Mouse (Mus musculus) lung, postnatal 14 days (tissue): Measurements from ENCODE around the gene Hmgcll1.

Experiments used
- DNase-seq: peaks from one replicate; pipeline ENCODE4 v3.0.0; 2021

Hmgcll1 gene

DNA sequence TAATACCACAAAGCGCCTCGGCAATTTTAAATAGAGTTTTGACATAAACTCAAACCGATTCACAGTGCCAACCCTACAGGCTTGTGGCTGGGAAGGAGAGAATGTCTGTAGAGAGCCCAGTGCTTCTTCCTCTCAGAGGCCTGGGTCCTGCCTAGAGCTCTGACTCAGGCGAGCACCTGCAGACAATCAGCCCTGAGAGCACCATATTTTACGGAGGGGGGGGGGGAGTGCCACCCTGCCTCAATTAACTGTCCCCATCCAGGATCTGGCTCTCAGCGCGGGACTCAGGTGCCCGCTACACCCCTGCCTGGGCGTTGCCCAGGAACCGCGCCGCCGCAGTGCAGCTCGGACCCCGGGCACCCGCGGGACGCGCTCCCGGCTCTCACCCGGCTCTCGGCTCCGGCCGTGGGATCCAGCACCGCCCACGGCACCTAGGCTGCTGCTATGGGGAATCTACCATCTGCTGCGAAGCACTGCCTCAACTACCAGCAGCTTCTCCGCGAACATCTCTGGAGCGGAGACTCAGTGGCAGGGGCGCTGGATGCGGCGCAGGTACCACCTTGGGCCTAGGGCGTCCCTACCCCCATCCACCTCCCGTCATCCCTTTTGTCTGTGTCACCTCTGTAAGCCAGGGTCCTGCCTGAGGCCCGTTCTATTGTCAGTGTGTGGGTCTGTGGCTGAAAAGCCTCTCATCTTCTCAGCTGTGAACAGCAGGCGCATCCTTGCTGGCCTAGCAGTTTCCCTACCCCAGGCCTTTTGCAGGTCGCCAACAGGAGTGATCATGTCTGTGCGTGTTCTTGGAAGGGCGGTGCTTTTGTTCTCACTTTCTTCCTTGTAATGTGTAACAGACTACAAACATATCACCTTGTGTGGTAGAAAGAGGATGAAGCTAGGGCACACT is at the start of gene Hmgcll1:
Gene Hmgcll1, plus strand, starts transcription at position 225 of the 901 bp plus-strand sequence.
- DNase-seq = no peak

DNA sequence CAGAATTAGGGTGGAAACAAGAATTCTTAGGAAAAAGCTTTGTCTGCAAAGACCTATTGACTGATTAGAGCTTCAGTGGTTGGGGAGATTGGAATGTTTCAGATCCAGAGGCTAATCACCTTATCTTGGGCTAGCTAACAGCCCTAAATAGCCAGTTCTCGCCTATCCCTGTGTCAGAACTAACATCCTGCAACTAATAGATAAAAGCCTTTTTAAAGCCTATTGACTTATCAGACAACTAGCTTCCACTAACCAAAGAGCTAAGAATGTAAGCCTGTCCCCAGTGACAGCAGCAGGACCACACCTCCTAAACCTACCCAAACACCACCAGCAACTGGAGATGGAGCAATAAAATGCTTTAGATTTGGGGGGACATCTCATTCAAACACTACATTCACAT is 34.6 kb upstream of the Hmgcll1 start:
- no peak for DNase-seq

DNA sequence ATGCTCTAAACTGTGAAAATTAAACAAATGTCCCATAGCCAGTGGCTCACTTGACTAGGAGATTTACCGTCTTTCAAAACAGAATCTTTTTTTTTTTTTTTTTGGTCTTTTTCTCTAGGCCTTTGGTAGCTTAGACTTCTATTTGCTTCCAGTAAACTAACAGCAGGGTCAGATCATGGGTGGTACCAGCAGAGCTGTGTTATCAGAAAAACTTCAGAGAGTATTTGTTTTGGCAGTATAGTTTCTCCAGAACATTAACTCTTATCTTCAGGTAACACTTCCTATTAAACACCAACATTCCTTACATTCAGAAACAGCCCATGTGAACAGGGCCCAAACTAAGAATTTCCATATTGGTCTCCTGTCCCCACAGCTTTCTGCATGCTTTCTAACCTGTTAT is 33.5 kb upstream of the Hmgcll1 start:
- DNase-seq = no peak

DNA sequence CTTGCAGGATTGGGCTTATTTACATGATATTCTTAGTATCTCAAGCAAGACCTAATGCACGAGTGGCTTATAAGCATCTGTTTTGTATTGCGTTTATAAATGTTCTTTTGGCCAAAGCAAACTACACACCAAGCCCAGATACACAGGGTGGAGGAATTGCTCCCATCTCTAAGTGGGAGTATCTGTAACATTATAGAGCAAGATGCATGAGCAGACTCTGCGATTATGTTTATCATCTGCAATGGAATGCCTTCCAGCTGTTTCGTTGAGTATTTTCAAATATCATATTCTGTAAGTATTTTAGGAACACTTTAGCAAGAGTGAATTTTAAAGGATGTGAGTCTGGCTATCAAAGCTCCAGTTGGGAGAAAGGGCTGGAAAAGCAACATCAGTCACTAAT is 25.2 kb upstream of the Hmgcll1 start:
- DNase-seq = no peak

DNA sequence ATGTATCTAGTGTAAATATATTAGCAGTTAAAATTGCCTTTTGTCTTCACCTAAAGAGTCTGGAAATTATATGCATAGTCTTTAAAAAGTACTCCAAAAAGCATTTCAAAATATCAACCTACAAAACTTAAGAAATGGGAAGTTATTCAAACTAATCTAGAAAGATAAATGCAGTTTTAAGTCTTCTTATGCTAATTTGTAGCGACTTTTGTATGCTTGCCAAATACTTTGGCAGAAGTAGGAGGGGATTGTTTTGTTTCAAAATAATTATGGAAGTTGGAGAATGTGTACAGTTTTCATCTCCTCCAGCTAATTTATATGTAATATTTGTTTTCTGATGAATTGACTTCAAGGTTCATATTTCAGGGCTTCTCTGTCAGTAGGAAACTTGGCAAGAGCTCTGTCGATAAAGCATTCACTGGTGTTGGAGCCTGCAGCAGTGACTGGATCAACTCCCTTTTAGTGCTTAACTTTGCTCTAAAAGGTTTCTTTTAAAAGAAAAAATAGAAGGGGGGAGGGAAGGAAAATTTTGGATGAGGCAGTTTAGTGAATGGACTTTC is 15.8 kb upstream of the Hmgcll1 start:
- DNase-seq = no peak

DNA sequence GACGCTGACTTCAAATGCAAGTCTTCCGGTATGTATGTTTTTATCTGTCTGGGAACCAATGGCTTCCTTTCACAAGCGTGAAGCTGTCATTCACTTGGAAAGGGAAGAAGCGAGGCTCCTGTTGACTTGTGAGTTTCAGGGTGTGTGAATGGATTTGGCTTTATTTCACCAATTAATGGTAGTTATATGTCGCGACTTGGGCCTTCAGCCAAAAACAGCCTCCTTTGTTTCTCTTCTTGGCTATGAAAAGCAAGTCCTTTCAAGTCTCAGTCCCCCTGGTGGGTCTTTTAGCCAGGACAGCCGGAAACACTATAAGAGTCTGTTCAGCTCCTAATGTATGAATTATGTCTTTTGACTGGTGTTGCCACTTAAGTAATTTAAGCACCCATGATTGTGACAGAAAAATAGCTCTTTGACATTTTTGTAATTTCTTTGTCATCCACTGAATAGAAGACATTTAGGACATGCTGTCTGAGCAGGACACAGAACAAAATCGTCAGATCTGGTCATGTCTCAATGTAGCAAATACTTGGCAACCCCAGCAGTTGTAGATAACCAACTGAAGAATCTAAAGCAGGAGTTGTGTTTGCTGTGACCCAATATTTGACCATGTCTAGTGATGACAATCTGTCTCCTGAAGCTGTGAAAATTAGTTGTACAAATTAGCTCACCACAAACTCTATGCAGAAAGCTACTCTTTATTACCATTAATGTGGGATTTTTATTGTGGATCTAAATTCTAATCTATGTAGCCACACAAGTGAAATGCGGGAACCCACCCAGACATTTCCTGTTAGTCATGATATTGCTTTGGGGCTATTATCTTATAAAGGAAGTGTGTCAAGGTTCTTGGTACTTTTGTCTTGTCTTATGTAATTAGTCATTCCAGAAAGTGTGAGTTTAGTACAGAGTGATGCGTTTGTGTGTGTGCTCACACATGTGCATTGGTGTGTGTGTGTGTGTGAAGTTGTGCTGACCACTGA is 13.5 kb upstream of the Hmgcll1 start:
- no peak for DNase-seq

DNA sequence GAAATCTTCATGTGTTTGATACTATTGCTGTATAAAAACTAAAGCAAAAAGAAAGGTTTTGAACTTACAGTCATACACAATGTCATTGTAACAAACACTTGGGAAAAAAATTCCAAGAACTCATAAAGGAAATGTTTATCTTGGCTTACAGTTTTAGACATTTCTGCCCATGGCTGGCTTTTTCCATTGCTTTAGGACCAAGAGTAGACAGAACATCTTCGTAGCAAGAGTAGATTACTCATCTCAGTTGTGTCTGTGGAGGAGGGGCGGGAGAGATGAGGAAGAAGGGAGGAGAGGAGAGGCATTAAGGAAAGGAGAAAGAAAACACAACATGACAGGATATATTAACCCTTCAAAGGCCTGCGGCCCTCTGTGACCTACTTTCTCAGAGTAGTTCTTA is 11.6 kb upstream of the Hmgcll1 start:
- no peak for DNase-seq

DNA sequence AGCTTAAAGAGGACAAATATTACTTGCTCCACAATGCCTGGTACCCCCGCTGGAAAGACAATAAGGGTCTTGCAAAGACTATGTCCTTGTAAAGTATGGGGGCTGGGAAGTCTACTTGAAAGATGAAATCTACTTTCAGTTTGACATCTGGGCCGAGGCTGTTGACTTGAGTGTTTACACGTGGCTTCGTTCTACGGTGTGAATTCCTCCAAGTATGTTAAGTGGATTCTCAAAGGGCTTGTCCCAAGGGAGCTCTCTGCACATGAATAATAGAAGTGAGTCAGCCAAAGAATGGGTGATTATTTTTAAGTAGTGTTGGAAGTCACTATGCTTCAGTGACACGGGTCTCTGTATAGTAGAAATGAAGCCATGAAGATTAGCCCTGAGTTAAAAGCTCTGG is 11.0 kb upstream of the Hmgcll1 start:
- DNase-seq = no peak

DNA sequence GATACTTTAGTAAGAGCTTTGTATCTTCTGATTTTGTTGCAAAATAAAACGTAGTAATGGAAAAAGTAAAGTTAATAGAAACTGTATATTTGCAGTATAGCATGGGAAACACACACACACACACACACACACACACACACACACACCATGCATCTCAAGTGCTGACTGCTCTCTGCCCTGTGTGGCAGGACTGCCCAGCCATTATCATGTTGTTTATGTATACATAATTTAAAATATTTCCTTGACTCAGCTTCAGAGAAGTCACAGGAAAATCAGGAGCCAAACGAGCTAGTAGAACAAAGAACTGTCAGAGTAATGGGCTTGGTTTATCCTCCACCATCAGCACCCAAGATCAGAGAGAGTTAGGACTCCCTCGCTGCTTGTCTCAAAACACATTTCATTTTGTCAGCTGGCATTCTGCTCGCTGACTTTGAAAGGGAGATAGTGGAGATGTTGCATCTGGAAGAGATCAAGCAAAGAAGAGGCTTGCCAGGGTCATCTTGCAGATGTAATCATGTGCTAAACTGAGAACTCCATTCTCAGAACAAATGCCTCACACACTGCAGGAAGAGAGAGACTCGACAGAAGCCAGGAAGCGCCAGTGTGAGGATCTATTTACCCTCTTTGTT is 7.2 kb upstream of the Hmgcll1 start:
- peak; percentile 68 for DNase-seq

DNA sequence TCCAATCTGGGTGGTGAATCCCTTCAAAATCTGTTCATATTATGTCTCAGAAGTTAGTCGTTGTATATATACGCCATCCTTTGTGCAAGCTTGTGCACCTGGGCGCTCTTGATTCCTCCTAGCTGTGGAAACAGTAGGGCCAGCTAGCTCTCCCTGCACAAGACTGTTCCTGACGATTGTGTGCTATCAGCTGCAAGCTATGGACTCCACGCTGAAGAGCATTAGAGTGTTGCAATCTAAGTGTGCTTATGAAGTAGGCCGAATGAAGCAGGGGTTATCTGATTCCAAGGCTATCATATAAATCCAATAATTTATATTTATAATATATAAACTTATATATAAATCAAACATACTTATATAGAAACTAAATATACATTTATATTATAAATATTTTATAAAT is 866 bp upstream of the Hmgcll1 start:
- no peak for DNase-seq

DNA sequence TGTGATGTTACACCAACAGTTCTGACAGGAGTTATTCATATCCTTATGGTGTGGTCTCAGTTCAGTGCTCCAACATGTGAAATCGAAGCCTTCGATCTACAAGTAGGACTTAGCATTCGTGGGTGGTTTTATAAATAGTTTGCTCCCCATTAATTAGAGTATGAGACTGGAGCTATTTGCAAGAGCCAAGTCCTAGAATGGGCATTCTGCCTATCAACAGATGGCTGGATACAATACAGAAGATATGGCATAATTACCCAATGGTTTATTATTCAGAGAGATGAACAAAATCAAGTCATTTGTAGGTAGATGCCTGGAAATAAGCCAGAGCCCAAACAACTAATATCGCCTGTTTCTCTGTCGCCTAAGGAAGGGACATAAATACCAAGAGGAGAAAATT is 1.3 kb downstream of the Hmgcll1 start:
- no peak for DNase-seq

DNA sequence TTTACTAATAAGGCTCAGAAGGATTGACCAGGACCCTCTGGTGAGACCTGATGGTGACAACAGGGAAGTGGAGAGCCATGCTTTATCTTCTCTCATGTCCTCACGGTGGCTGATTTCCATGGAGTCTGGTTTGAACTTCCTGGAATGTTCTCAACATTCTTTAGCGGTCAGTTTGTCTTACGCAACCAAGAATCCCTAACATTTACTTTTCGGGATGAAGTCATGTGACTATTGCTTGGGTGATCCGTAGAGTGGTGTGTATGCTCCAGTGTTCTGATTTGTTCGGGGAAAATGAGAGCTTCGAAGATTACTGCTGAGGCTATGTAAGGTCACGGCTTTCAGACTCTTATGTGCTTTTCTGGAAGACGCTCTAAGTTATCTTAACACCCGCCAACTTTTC is 1.9 kb downstream of the Hmgcll1 start:
- DNase-seq = peak; percentile 46

DNA sequence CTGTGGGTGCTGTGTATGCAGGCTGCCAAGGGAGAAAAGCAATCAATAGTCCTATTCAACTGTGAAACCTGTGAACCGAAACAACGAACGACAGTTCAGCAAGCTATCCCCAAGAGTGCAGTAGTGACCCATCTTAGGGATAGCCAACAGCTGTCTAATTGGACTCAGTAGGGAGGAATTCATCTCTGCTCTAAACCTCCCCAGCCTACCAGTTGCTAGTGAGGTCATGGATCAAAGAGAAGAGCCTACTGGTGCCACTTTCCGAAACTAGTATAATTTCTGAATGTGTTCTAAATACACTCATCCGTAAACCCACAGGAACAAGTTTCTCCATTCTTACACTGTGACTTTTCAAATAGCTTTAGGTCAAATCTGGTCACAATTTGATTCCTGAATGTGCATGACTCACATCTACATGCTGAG is 8.9 kb downstream of the Hmgcll1 start:
- DNase-seq = no peak

DNA sequence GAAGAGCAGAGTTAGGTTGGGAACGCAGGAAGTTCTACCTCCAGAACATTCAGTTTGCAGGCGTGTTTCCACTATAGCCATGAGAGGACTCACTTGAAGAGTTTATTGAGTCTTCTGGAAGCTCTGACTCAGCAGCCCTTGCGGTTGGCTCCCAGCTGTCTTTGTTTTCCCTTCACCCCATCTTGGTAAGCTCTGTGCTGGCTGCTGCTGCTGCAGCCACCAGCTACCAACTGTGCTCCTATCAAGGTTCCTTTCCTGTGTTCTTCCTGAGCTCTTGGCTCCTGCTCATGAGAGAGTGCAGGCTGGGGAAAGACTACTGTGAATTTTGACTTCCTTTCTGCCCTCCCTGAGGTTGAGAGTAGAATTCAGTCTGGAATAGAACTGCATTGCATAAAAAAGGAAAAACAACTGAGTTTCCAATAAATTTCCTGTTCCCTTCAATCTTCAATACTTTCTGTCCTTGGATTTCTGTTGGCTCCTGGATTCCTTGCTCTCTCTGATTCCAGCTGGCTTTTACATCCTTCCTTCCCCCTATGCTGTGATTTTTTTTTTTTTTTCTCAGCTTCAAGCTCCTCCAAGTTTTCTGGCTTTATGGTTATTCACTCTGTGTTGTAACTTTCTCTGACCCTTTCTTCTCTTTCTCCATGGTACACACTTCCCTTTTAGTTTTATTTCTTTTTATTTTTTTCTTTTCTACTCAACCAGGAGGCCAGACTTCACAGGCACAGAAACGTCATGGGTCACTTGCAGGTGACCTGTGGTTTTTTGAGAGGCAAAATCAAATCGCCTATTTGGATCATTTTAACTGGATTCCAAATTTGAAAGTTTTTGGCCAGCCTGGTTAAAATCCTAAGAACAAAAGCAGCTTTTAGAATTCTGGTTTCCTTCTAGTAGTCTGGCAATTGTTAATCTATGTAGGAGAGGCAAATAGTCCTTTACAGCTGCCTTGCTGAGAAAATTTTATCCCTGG is 9.9 kb downstream of the Hmgcll1 start:
- no peak for DNase-seq

DNA sequence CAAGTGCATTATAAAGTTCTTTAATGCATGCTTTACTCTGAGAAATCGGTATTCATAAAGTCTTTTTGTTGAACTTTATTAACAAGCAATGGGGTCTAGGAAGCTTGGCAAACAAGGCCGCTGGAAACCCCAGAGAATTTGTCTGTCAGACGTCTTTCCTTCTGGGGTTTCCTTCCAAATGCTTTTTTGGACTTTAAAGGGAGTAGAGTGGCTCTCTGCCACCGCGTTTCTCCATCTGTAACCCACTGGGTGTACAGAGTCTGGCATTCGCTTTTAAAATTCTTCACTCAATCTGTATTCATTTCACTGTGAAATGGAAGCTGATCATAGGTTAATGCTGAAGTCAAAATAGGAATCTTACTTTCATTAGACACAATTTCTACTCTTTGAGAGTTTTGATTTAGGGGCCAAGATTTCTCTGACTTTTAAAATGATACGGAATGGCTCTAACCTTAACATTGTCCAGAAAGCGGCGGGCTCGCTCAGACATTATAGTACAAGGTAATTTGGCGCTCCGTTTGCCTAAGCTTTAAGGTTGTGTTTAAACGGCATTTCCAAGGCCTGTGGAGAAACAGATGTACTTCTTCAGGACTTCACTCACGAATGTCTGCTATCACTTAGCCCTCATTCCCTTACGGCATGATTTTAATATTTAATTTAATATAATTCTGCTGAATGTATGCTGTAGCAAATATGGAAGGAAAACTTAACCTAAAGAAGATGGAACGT is 15.0 kb downstream of the Hmgcll1 start:
- DNase-seq = no peak

DNA sequence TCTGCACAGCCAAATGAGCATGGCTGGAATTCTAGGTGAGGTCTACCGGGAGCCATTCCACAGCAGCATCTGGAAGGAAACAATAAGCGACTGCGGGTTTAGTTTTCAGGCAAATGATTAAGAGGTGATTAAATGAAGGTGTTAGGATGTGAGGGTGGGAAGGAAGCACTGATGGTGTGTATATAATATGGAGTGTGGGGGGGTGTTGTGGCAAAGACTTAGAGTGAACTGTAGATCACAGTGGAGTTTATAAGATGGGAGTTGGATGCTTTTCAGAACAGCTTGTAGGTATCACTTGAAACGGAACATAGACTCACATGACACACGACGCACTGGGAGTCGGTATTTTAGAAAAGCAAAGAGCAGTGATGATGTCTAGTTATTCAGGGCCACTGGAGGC is 20.4 kb downstream of the Hmgcll1 start:
- DNase-seq = no peak

DNA sequence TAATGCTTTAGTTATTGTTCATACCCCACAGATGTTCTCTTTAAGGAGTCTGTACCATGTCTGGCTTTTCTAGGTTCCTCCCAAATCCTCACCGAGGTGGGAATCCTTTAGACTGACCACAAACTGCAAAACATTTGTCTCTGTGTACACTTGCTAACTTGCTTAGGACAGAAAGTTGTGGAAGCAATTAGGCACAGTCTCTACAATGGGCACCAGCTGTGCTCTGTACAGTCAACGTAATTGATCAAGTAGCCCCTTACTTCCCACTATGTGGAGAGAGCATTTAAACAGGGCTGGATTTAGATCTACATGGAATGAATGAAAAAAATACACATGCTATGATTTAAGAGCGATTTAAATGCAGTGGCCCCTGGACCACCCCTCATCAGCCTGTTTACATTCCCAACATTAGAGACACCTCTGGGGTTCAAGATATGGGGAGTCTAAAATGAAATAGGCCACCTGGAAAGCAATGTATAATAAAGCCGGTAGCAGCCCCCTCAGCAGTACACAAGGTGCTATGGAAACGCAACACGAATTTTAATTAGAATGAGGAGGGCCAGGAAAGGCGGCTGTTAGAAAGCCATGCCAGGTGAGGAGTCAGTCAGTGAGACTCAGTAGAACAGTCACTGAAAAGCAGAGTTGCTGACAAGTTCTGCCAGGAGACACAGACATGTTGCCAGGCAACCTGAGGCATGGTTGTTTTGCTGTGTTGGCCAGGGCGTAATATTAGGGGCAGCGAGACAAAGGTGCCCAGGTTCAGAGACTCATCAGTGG is 23.9 kb downstream of the Hmgcll1 start:
- no peak for DNase-seq

DNA sequence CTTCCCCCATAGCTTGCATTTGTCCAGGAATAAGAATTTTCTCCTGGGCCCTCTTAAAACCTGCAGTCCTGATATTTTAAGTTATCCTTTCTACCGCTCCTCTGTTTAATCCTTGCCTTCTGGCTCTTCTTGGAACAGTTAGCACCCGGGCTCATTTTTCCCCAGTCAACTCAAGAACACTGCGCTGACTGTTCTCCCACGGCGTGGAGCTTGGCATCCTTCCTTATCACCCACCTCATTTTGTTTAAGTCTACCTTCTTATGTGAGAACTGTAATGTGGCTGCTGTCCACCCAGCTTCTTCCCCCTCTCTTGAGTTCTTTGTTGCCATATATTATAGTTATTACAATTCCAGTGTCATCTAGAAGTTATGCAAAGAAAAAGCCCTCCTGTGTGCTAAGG is 25.1 kb downstream of the Hmgcll1 start:
- no peak for DNase-seq

DNA sequence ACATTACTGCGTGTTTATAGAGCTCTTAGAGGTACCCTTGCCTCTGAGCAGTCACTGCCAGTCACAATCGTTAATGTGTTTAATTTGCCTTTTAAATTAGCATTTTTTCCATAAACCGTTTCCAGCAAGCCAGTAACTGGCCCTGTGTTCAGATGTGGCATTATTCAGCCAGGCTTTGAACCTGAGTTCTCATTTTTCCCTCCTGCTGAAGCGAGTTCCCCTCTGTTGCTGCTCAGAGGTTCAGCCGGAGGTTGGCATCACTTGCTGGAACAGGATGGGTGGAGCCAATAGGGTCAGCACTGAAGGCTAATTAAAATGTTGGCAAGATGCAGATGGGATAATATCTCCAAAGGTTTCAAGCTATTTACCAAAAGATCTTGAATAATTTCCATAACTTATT is 28.7 kb downstream of the Hmgcll1 start:
- no peak for DNase-seq

DNA sequence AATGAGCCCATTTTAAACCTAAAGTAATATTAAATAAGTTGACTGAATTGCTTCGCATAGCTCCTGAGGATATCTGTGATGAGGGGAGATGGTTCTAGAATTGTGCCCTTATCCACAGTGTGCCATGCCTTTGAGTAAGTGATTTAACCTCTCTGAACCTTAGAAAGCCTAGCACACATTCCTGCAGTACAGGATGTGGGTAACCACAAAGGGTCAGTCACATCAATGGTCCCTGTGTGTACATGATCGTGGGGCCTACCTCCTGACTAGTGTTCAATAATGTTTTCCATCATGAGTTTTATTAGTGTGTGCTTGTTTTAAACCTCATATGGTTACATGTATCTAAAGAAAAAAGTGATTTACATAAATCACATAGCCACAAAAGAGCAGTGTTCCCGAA is 46.3 kb downstream of the Hmgcll1 start:
- DNase-seq = no peak
